Mouse (Mus musculus): ENCODE measurements at regions not wholly inside any gene's neighbourhood (a gene's known extent, or its start where the extent isn't known, plus 50 kb on each side); places are given as distances from the start of the nearest gene placed in this dataset.

GRCm38 (mm10) chr1:57032407-57032806 lies 54.0 kb upstream of the Satb2 start:
- DNase-seq, result no peak

DNA sequence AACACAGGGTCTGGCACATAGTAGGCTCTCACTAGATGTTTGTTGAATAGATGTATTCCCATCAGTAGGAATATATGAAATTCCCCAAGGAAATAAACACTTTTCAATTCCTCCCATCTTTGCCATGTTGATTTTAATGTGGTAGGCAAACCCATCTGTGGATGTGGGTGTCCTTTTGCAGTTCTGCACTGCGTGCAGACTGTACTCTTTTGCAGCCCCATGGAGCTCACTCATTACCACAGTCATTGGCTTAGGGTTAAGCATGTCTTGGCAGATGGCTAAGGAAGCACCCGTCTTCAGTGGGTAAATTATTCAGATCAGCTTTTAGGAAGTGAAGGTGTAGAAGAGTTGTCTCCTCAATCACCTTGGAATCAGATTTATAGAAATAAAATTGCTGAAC lies 54.8 kb upstream of the Satb2 start:
- no peak for DNase-seq

DNA sequence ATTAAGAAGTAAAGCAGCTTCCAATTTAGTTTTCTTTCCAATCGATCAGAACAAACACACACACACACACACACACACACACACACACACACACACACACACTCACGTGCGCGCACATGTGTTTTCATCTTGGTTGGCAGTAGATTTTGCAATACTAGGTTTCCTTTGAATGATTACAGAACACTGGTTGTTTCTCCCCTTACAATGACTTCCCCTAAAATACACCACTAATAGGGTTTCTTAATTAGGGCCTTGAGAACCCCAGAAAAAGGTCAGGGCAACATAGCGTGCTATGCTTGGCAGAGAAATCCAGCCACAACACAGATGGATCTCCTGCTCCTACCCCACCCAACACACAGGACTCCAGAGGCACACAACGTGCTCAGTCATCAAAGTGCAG lies 56.0 kb upstream of the Satb2 start:
- no peak for DNase-seq

DNA sequence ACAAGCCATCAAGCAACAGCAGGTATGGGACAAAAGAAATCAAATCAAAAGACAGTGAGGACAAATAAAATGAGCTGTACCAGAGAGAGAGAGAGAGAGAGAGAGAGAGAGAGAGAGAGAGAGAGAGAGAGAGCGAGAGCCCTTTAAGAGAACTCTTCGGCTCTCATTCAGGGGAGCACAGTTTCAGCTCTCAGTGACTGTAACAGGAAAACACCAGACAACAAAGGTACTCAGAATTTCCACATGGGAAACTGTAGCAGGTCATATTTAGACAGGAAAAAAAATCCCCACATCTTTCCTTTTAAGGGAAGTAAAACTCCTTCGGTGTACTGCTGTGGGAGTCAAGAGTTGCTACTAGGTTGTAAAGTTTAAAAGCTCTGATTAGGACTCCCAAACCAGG lies 57.9 kb upstream of the Satb2 start:
- DNase-seq, result no peak

DNA sequence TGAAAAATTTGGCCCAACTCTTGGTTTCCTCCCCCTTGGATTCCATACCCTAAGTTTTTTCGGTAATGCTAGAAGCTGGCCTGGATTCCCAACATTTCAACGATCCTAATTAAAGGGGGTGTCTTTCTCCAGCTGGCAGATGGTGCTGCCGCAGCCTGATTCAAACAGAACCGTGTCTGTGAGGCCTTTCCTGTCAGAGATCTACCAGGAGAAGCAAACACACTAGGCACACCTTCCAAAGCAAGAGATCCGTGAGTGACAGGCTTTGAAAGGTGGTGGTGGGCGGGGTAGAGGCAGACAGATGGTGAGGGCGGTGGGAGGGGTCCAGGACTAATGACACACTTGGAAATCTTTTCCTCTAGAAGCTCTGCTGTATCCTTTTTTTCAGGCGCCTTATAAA lies 61.8 kb upstream of the Satb2 start:
- peak; percentile 66 to 77 for DNase-seq

DNA sequence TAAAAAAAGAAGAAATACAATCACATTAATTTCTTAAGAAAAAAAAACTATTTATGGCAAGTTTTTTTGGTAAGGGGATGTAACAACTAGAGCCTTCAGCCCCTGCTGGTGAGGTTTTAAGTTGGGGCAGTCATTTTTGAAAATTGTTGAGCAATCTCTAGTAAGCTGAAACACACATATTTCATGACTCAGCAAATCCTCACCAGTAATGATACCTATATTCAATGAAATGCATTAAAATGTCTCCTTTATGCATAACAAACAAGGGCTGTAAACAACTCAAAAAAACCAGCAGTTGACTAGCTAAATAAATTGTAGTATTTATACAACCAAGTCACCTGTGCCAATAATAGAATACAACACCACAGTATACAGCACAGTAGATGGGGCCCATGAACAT lies 63.1 kb upstream of the Satb2 start:
- no peak for DNase-seq

DNA sequence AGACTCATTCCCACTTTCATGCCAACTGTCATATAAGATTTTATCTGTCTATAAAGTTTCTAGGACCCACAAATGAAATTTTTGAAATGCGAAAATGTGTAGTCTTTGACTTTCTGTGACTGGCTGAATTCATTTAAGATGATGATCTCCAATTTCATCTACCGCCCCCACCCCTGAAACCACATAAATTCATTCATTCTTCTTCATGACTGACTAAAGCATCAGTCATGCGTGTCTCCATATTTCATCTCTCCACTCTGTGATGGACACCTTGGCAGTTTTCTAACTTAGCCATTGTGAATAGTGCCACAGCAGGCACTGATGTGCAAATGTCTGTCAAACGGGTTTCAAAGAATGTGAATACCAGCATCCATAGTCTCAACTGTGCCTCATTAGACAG lies 75.4 kb upstream of the Satb2 start:
- no peak for DNase-seq

DNA sequence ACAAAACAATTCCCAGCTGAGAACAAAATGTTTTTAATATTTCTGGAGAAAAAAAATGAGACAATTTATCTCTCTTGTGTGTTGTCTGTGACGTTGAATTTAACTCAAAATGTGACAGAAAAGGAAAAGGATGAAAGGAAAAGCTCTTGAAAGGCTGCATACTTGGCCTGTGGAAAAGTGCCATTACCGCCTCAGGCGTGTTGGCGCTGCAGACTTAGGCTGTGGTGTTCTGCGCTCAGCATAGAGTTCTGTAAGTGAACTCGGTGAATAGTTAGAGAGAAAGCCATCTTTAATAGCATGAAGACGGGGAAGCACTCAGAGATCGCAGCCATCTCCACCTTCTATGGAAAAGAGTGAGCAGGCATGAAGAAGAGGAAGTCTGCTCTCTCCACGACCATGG lies 77.5 kb upstream of the Satb2 start:
- DNase-seq, result peak in 1 of 2 experiments; percentile 5

- DNase-seq, result no peak
These were observed 80.8 kb upstream of the Satb2 start for GRCm38 (mm10) chr1:57059216-57059615.

DNA sequence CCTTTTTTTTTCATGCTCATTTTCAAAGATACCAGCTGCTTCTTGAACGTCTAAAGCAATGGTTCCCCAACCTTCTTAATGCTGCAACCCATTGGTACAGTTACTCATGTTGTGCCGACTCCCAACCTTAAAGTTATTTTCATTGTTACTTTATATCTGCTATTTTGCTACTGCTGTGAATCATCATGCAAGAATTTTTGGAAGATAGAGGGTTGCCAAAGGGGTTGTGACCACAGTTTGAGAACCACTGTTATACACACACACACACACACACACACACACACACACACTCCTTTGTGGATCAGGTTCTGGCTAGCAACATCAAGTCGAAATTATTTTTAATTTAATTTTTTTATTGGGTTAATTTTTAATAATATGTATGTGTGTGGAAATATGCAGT lies 96.8 kb upstream of the Satb2 start:
- no peak for DNase-seq

- no peak for DNase-seq
These were observed 98.2 kb upstream of the Satb2 start for GRCm38 (mm10) chr1:57076696-57077095.

GRCm38 (mm10) chr1:57080306-57080705 lies 101.9 kb upstream of the Satb2 start:
- no peak for DNase-seq

DNA sequence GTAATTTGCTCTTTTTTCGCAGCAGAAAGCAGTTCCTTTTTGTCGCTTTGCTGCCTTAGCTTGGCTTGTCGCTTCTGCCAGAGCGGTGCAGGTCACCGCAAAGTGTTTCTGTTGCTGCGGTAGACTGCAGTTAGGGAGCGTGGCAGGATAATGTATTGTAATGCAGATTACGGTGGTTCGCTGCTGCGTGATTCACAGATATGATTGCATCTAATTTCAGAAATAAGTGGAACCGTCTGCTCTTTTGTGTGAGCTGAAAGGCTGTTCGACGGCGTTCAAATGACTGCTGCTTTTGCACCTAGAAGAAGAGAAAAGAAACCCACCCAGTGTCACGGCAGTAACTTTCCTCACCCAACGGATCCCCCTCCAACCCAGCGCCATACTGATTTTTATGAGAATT lies 104.7 kb upstream of the Satb2 start:
- no peak for DNase-seq

- no peak for DNase-seq
These were observed 105.2 kb upstream of the Satb2 start for GRCm38 (mm10) chr1:57083540-57084083.

DNA sequence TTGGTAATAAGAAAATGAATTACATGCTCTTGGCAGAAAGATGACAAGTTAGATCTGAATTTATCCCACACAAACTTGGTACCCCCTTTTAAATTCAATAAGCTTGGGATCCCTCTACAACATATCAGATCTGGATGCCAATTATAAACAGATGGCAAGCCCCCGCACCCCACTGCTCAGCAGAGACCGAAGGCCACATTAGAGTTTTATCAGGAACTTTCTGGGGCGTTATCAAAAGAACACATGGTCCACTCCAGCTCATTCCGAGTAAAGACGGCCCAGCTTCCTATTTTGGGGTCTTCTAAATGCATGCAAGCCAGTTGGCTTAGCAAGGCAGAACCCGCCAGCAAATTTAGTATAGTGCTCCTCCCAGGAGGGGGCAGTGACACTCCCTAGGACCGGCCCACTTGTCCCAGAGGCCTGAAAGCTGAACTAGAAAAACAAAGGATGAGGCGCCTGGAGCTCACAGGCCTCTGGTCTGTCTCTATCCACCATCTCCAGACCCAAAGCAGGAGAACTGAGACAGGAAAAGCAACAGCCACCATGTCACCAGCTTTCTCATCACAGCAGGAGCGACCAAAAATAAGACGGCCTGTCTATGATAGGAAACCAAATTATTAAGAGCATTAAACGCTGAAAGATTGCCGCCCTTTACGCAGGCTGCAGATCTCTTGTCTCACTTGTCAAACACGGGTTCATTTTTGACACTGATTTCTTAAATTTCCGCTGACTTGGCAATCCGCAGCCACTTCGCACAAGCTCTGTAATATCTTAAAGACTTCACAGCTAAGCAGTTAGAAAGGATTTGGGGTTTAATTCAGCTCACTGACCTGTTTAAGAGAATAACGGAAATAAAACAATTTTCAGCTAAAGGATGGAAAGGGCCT lies 117.2 kb upstream of the Satb2 start:
- peak; percentile 42 to 64 for DNase-seq

DNA sequence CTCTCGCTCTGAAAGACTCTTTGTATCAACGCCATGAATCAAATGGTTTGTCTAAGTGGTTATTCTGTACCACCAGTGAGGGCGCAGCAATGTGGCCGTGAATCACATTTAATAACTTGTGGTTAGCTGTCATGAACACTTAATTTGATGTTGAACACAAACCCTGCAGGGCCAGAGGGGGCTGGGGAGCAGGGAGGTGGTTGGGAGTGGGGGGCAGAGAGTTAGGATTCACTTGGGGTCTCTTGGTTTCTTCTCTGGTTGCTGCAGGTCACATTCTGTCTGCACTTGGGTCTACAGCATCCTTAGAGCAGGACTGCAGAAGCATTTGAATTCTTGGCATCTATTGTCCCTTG lies 117.8 kb upstream of the Satb2 start:
- DNase-seq, result peak; percentile 6 to 9

DNA sequence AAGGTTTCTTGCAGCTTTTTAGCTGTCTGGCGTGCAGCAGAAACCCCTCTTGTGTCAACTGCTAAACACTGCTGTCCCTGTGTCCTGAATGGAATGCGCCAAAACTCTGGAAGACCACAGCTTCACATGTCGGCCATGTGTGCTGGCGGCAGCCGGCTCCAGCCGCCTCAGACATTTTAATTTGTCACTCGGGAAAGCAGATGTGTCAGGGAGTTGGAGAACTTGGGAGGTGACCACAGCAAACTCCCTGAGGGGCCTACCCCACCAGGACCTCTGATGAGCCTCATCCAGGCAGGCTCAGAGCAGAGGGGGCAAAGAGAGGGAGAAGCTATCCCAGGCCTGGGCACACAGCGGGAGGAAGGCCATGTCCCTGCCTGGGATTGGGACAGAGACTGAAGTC lies 118.3 kb upstream of the Satb2 start:
- peak in 1 of 2 experiments; percentile 3 for DNase-seq

GRCm38 (mm10) chr1:57100614-57101013 lies 122.2 kb upstream of the Satb2 start:
- no peak for DNase-seq

DNA sequence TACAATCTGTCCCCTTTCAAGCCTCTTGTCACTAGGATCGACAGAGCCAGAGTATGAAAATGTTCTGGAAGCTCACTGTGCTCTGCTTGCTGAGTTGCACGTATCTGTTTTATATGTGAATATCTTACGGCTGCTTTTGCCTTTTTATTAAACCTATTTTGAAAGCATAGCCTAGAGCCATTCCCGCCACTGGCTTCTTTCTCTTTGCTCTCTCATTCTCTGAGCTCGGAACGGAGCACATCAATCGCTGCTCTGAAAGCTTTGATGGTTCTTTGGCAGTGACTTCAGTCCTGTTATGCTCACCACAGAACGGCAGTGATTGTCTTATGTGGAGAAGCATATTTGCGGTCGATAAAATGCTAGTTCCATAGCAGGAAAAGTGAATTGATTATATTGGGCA lies 128.9 kb upstream of the Satb2 start:
- no peak for DNase-seq

- DNase-seq, result peak; percentile 19 to 31
These were observed 142.2 kb upstream of the Satb2 start for GRCm38 (mm10) chr1:57120678-57121077.

- DNase-seq, result no peak
These were observed 165.7 kb upstream of the Satb2 start for GRCm38 (mm10) chr1:57144181-57144580.

DNA sequence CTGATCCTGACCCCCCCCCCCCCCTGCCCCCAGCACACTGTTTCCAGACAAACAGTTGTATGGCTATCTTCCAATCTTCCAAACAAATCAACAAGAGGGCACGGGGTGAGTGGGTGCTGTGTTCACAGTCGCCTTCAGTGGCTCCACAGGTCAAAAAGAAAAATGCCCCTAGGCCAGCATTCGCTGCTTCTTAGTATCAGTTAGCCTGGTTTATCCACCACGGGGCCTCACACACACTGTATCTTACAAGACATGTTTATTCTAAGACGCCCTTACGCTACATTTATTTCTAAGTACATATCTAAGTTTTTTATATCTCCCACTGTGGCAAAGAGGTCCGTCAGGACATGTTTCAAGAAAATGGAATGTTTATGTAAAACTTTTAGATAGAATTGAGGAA lies 177.4 kb upstream of the Satb2 start:
- DNase-seq, result no peak

GRCm38 (mm10) chr1:57164443-57164842 lies 186.0 kb upstream of the Satb2 start:
- DNase-seq, result no peak

- DNase-seq, result peak; percentile 51 to 66
These were observed 195.9 kb upstream of the Satb2 start for GRCm38 (mm10) chr1:57174289-57174890.

Measured in cerebellum, postnatal 10 days (tissue).